Mouse (Mus musculus): ENCODE data around the gene Ube2m.

- TF ChIP-seq EP300 (optimal IDR thresholded peaks at IDR 0.05) (no peak), CTCF (IDR thresholded peaks at IDR 0.05; ENCODE audit: low read depth) (no peak)
Measured at GRCm38 (mm10) chr7:13043120-13043444, 5.0 kb upstream of the Ube2m start.
